Mouse (Mus musculus) embryonic facial prominence, embryonic 14.5 days (tissue): ENCODE data around the gene Gbx1. TPM values are rescaled to one million over a fixed set of nuclear protein-coding genes. Genes with fewer than 3 reads are reported as not detected.
"Not testable (repeated sequence)": the region's sequence is repeated elsewhere in the genome, so short reads cannot be mapped to it uniquely, and the experiment has no call there.

Experiments
- ATAC-seq: fragments of 200-750 bp; cut with Nextera tagmentation; 2 replicates; pipeline ENCODE4 v1.8.0; 2017; ENCODE audit warnings: low read depth, moderate number of reproducible peaks, moderate TSS enrichment
- DNase-seq: peaks from one replicate; pipeline ENCODE4 v3.0.0-alpha.2; 2015; ENCODE audit warnings: low spot score
- H3K27ac ChIP-seq: fragments of 300-500 bp; sonication (generic); replicated peaks from 2 replicates; pipeline ENCODE4 v1.5.1; 2014; ENCODE audit warnings: low read depth, mild to moderate bottlenecking, low read length, moderate library complexity
- H3K27me3 ChIP-seq: fragments of 300-500 bp; sonication (generic); replicated peaks from 2 replicates; pipeline ENCODE4 v1.6.1; 2014; ENCODE audit warnings: low read length; ENCODE audit not compliant: control insufficient read depth, insufficient read depth
- H3K36me3 ChIP-seq: fragments of 300-500 bp; sonication (generic); 2 replicates; pipeline ENCODE4 v1.6.1; 2014; ENCODE audit warnings: low read length, mixed read lengths; ENCODE audit not compliant: control insufficient read depth, insufficient read depth
- H3K4me1 ChIP-seq: fragments of 300-500 bp; sonication (generic); 2 replicates; pipeline ENCODE4 v1.6.1; 2014; ENCODE audit warnings: antibody characterized with exemption, low read length; ENCODE audit not compliant: control insufficient read depth, insufficient read depth
- H3K4me2 ChIP-seq: fragments of 300-500 bp; sonication (generic); 2 replicates; pipeline ENCODE4 v1.6.1; 2014; ENCODE audit warnings: low read depth, mild to moderate bottlenecking, low read length, moderate library complexity, mixed read lengths
- H3K4me3 ChIP-seq: fragments of 300-500 bp; sonication (generic); 2 replicates; pipeline ENCODE4 v1.5.1; 2014; ENCODE audit warnings: low read depth, mild to moderate bottlenecking, low read length
- H3K9ac ChIP-seq: fragments of 300-500 bp; sonication (generic); 2 replicates; pipeline ENCODE4 v1.6.1; 2014; ENCODE audit warnings: low read depth, mild to moderate bottlenecking, low read length, moderate library complexity, mixed read lengths
- H3K9me3 ChIP-seq: fragments of 300-500 bp; sonication (generic); 2 replicates; pipeline ENCODE4 v1.6.1; 2016; ENCODE audit warnings: low read length; ENCODE audit not compliant: control insufficient read depth
- whole genome bisulfite sequencing: fragments of 180-500 bp; shearing (Covaris S2); extraction: QIAGEN DNeasy Blood & Tissue Kit; methylation state at CpG from one replicate; pipeline ENCODE4 v1.1.7; 2014; 5-methylcytosine and 5-hydroxymethylcytosine counted together
- polyA plus RNA-seq: library from polyadenylated mRNA; unstranded; fragments of >200 nt; fragmentation: Nextera tagmentation; extraction: Ambion mirVana; gene quantifications from 2 replicates; pipeline ENCODE4 v1.2.1, GENCODE M21; 2014

Gbx1 gene
- 0.04 and 0.05 TPM in 2 replicates for polyA plus RNA-seq

DNA sequence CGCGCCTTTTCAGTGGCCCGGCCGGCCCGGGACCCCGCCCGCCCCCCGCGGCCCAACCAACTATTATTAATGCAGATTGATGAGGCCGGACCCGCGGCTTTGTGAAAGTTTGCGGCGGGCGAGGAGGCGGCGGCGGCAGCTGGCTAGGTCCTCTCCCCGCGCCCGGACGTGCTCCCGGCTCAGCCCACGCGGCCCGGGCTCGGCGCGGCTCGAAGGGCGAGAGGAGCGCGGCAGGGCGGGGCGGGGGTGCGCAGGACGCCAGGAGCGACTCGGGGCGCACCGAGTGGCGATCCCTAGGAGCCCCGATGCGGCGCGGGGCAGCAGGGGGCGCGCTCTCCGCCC, at the start of gene Gbx1:
Gene Gbx1 (minus strand): TSS at position 314 of the 342 bp plus-strand sequence.
- Histone ChIP-seq H3K4me2 (peak within 1 kb of the TSS; percentile 79), H3K4me1 (peaks cover 12% of the 10 kb centered on the region), H3K27ac (no peak within 1 kb of the TSS), H3K27me3 (peaks cover 79% of the 10 kb centered on the region), H3K9me3 (no peaks in the 10 kb centered on the region), H3K36me3 (no peaks in the 10 kb centered on the region), H3K4me3 (peak within 1 kb of the TSS; percentile 42), H3K9ac (peak within 1 kb of the TSS; percentile 39)
- WGBS: no CpG with 5 or more reads among the region's 49 CpGs
- DNase-seq (no peak), ATAC-seq (peak; percentile 53; the same call in 1 of the 2 replicates)

DNA sequence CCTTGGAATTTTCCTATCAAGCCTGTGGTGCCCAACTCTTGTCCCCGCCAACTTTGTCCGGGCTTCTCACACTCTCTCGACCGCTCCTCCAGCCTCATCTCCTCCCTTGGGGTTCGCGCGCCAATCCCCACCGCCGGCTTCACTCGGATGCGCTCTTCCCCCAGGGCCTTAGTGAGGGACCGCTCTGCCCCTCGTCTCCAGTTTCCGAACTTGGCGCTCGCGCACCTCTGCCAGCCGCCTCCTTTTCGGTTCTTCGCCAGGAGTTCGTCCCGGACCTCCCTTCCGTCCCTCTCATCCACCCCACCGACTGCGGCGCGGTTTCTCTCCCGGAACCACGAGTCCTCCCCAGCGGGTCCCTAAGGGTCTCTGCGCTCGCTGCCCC, 49.8 kb upstream of the Gbx1 start:
- under 1% methylated on average over 32 of the region's 32 CpGs for whole genome bisulfite sequencing
- H3K4me1 ChIP-seq: peaks cover 14% of the 10 kb centered on the region
- peak overlapping the region; percentile 42 for H3K27ac ChIP-seq
- peak overlapping the region; percentile 70 for H3K4me2 ChIP-seq
- peak overlapping the region; percentile 65 for H3K4me3 ChIP-seq
- H3K27me3 ChIP-seq: no peaks in the 10 kb centered on the region
- H3K36me3 ChIP-seq: peaks cover 36% of the 10 kb centered on the region
- peak overlapping the region; percentile 77 for H3K9ac ChIP-seq
- no peaks in the 10 kb centered on the region for H3K9me3 ChIP-seq
- ATAC-seq (peak; percentile 8), DNase-seq (no peak)

DNA sequence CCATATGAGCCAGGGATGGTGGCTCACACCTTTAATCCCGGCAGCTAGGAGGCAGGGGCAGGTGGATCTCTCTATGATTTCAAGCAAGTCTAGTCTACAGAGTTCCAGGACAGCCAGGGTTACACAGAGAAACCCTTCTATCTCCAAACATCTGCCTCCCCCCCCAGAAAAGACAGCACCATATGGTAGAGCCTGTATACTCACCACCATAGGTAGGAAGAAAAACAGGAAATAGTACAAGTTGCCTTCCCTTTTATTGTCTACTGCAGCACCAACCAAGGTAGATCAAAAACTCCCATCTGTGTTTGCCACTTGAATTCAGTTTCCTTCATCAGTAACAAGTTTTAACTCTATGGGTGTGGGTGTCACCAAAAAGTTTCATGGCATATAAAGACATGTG, 48.9 kb upstream of the Gbx1 start:
- Histone ChIP-seq H3K9ac (peak overlapping the region; percentile 77), H3K27me3 (no peaks in the 10 kb centered on the region), H3K4me1 (peaks cover 14% of the 10 kb centered on the region), H3K9me3 (no peaks in the 10 kb centered on the region), H3K4me2 (peak overlapping the region; percentile 70), H3K4me3 (peak overlapping the region; percentile 65), H3K27ac (no peak overlapping the region), H3K36me3 (peaks cover 44% of the 10 kb centered on the region)
- ATAC-seq: no peak
- DNase-seq: no peak
- 88% methylated on average over 1 of the region's 1 CpGs for WGBS

DNA sequence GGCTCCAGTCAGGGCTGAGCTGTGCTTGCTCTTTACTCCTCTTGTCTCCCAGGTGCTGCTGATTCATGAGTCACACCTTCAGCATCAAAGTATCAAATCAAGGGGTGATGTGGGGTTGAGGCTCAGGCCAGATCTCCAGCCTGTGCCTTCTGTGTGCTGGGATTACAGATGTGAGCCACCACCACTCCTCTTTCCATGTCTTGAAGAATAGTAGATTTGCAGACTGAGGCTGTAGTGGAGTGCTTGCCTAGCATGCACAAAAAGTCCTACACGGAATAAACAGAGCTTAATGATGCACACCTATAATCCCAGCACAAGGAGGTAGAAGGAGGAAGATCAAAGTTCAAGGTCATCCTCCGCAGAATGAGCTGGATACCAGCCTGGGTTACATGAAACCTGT, 29.7 kb upstream of the Gbx1 start, which contains the start of gene 4931409K22Rik:
Gene 4931409K22Rik (minus strand): TSS at position 101 of the 400 bp plus-strand sequence.
- WGBS: 69% methylated on average over 2 of the region's 2 CpGs

DNA sequence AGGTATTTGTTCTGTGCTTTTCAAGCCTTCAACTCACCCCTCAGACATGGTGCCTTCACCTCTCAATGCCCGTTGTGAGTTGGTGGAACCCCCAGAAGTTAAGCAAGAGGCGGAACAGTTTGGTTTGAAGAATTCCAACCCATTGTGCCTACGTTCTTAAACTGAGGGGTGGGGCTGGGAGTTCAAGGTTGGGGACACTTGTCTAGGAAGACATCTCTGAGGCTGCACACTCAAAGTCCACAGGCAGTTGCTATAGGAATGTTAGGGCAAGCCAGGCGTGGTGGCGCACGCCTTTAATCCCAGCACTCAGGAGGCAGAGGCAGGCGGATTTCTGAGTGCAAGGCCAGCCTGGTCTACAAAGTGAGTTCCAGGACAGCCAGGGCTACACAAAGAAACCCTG, 28.3 kb upstream of the Gbx1 start:
- not testable (repeated sequence) for ATAC-seq, H3K9ac ChIP-seq, H3K4me3 ChIP-seq, H3K27ac ChIP-seq, H3K4me2 ChIP-seq, H3K36me3 ChIP-seq, H3K27me3 ChIP-seq, DNase-seq, H3K9me3 ChIP-seq
- H3K4me1 ChIP-seq: peaks cover 23% of the 10 kb centered on the region
- 92% methylated on average over 7 of the region's 7 CpGs for WGBS

More for the DNA sequence above, 29.7 kb upstream of the Gbx1 start, which contains the start of gene 4931409K22Rik:
- no peak within 1 kb of the TSS for H3K4me2 ChIP-seq
- H3K9me3 ChIP-seq: no peaks in the 10 kb centered on the region
- ATAC-seq: no peak
- H3K27me3 ChIP-seq: no peaks in the 10 kb centered on the region
- H3K36me3 ChIP-seq: no peaks in the 10 kb centered on the region
- no peak within 1 kb of the TSS for H3K9ac ChIP-seq
- H3K4me3 ChIP-seq: no peak within 1 kb of the TSS
- H3K27ac ChIP-seq: no peak within 1 kb of the TSS
- no peak for DNase-seq
- peaks cover 10% of the 10 kb centered on the region for H3K4me1 ChIP-seq

DNA sequence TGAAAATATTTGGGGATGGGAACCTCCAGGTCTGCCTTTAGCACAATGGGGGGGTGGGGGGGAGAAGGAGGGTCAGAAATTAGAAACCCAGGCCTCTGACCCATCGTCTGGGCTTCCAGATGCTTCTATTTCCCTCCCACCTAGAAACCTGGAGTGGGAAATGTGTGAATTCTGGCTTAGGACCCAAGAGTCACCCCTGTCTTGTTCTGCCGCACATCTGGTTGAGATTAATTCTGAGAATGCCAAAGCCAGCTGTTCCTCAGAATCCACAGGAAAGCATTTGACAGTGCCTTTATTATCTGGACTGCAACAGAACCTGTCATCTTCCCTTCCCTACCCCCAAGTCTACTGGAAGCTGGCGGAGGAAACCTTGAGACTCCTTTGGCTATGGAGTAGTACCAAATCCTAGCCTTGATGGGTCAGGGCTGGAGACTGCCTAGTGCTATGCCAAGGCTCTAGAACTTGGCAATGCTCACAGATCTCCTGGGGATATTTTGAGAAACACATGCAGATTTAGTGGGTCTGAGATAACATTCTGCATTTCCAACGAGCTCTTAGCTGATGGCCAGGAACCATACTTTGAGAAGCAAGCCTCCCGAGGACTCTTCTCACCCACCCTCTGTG, 26.7 kb upstream of the Gbx1 start:
- H3K4me2 ChIP-seq: no peak overlapping the region
- no peak overlapping the region for H3K27ac ChIP-seq
- WGBS: 34% methylated on average over 5 of the region's 5 CpGs

DNA sequence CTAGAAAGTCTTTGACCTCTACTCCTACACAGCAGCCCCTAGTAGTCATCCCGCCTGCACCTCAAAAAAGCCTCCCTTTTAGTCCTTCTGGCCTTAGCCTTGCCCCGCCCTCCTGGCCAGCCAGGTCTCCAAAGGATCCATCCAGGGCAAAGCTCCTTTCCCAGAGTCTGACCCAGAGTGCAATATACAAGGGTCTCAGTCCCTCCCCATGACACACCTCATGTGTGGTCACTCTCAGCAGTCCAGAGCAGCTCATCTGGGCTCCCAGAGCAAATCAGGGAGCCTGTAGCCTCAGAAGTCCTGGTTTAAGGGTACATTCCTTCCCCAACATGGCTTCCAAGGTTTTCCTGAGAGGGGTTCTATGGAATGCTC, 24.3 kb upstream of the Gbx1 start:
- H3K9ac ChIP-seq: peak overlapping the region; percentile 45; the same call in 1 of the 2 replicates
- no peaks in the 10 kb centered on the region for H3K36me3 ChIP-seq
- DNase-seq: no peak
- 43% methylated on average over 2 of the region's 2 CpGs for WGBS
- no peak overlapping the region for H3K4me3 ChIP-seq
- peaks cover 23% of the 10 kb centered on the region for H3K4me1 ChIP-seq
- no peaks in the 10 kb centered on the region for H3K9me3 ChIP-seq
- H3K27ac ChIP-seq: no peak overlapping the region
- no peak for ATAC-seq
- H3K27me3 ChIP-seq: no peaks in the 10 kb centered on the region
- peak overlapping the region; percentile 45 for H3K4me2 ChIP-seq

More for the DNA sequence above, 26.7 kb upstream of the Gbx1 start:
- no peak overlapping the region for H3K4me3 ChIP-seq
- no peak overlapping the region for H3K9ac ChIP-seq
- H3K36me3 ChIP-seq: no peaks in the 10 kb centered on the region
- DNase-seq: peak; percentile 46
- ATAC-seq: no peak
- H3K27me3 ChIP-seq: no peaks in the 10 kb centered on the region
- no peaks in the 10 kb centered on the region for H3K9me3 ChIP-seq
- peaks cover 23% of the 10 kb centered on the region for H3K4me1 ChIP-seq

DNA sequence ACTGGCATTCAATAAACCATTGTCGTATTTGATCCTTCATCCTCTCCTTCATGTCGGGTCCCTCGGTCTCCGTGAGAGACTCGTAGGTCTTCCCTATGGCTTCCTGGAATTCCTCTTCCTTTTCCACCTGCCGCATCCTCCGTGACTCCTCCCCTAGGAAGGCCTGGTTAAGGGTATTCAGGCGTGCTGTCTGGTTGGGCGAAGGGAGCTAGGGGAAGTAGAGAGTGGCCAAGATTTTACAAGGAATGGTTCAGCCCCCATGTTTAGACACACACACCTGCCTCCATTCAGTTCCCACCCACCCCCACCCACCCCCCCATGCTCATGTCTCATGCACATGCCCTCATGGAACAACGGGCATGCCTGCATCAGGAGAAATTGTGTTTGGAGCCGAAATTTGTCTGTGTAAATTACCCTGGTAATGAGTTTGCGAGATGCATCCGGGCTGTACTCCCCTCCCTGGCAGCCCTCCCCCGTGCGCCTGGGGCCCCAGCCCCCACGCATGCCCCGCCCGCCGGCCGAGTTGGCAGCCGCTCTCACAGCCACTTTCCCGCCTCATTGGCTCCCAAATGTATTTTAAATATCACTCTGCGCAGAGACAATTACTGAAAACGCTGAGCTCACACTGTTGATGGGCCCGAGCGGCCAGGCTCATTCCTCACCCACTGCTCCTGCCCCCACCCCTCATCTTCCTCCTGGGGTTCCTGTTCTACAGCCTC, 23.8 kb upstream of the Gbx1 start:
- Histone ChIP-seq H3K4me1 (peaks cover 23% of the 10 kb centered on the region), H3K4me2 (peak overlapping the region; percentile 45), H3K36me3 (no peaks in the 10 kb centered on the region), H3K27me3 (no peaks in the 10 kb centered on the region), H3K27ac (no peak overlapping the region), H3K9ac (peak overlapping the region; percentile 45; the same call in 1 of the 2 replicates), H3K9me3 (no peaks in the 10 kb centered on the region), H3K4me3 (no peak overlapping the region)
- ATAC-seq: peak; percentile 69
- peak; percentile 76 for DNase-seq
- WGBS: 23% methylated on average over 25 of the region's 26 CpGs
